Mouse (Mus musculus) kidney, embryonic 16.5 days (tissue): ENCODE measurements at regions not wholly inside any gene's neighbourhood (a gene's known extent, or its start where the extent isn't known, plus 50 kb on each side); places are given as distances from the start of the nearest gene placed in this dataset.
A peak's percentile ranks its signal among the peaks of the same experiment; 100 is the strongest.
"Not testable (repeated sequence)": the region's sequence is repeated elsewhere in the genome, so short reads cannot be mapped to it uniquely, and the experiment has no call there.

Experiments
- ATAC-seq: fragments of 200-750 bp; cut with Nextera tagmentation; 2 replicates; pipeline ENCODE4 v1.8.0; 2017; ENCODE audit warnings: moderate TSS enrichment; ENCODE audit not compliant: low FRiP score, low TSS enrichment
- H3K27ac ChIP-seq: fragments of 300-500 bp; sonication (generic); 2 replicates; pipeline ENCODE4 v1.5.1; 2014; ENCODE audit warnings: low read length
- H3K27me3 ChIP-seq: fragments of 300-500 bp; sonication (generic); 2 replicates; pipeline ENCODE4 v1.6.1; 2014; ENCODE audit warnings: low read length, control low read depth, mixed read lengths; ENCODE audit not compliant: insufficient read depth
- H3K36me3 ChIP-seq: fragments of 300-500 bp; sonication (generic); 2 replicates; pipeline ENCODE4 v1.6.1; 2014; ENCODE audit warnings: low read length, control low read depth, mixed read lengths; ENCODE audit not compliant: insufficient read depth
- H3K4me1 ChIP-seq: fragments of 300-500 bp; sonication (generic); 2 replicates; pipeline ENCODE4 v1.6.1; 2014; ENCODE audit warnings: low read length, control low read depth, mixed read lengths; ENCODE audit not compliant: insufficient read depth
- H3K4me2 ChIP-seq: fragments of 300-500 bp; sonication (generic); replicated peaks from 2 replicates; pipeline ENCODE4 v1.6.1; 2014; ENCODE audit warnings: low read depth, low read length
- H3K4me3 ChIP-seq: fragments of 300-500 bp; sonication (generic); 2 replicates; pipeline ENCODE4 v1.5.1; 2014; ENCODE audit warnings: mild to moderate bottlenecking, low read length
- H3K9ac ChIP-seq: fragments of 300-500 bp; sonication (generic); replicated peaks from 2 replicates; pipeline ENCODE4 v1.6.1; 2014; ENCODE audit warnings: low read length
- H3K9me3 ChIP-seq: fragments of 300-500 bp; sonication (generic); 2 replicates; pipeline ENCODE4 v1.6.1; 2016; ENCODE audit warnings: low read length, control low read depth
- WGBS: fragments of 180-500 bp; shearing (Covaris S2); extraction: QIAGEN DNeasy Blood & Tissue Kit; methylation state at CpG from one replicate; pipeline ENCODE4 v1.1.7; 2014; 5-methylcytosine and 5-hydroxymethylcytosine counted together

GRCm38 (mm10) chr1:18058211-18058971 lies 87.3 kb downstream of the Crisp4 start:
- H3K4me1 ChIP-seq, result peaks cover 8% of the 10 kb centered on the region; the same call in 1 of the 2 replicates
- peaks cover 36% of the 10 kb centered on the region for H3K27me3 ChIP-seq
- H3K4me3 ChIP-seq, result peak overlapping the region; percentile 60
- no peaks in the 10 kb centered on the region for H3K36me3 ChIP-seq
- under 1% methylated on average over 77 of the region's 77 CpGs for WGBS
- H3K27ac ChIP-seq, result no peak overlapping the region
- H3K4me2 ChIP-seq, result peak overlapping the region; percentile 97
- H3K9ac ChIP-seq, result peak overlapping the region; percentile 57
- ATAC-seq, result peak; percentile 81; the same call in 1 of the 2 replicates
- H3K9me3 ChIP-seq, result no peaks in the 10 kb centered on the region

- Histone ChIP-seq H3K27ac (no peak overlapping the region), H3K9me3 (no peaks in the 10 kb centered on the region), H3K9ac (peak overlapping the region; percentile 57), H3K4me1 (peaks cover 8% of the 10 kb centered on the region; the same call in 1 of the 2 replicates), H3K4me3 (peak overlapping the region; percentile 60), H3K4me2 (peak overlapping the region; percentile 97), H3K27me3 (peaks cover 36% of the 10 kb centered on the region), H3K36me3 (no peaks in the 10 kb centered on the region)
- WGBS, result 2% methylated on average over 26 of the region's 26 CpGs
- ATAC-seq, result peak; percentile 68; the same call in 1 of the 2 replicates
Measured at GRCm38 (mm10) chr1:18057646-18058210, 88.0 kb downstream of the Crisp4 start.

GRCm38 (mm10) chr1:18057003-18057402 lies 88.7 kb downstream of the Crisp4 start:
- not testable (repeated sequence) for H3K9ac ChIP-seq, H3K9me3 ChIP-seq, H3K36me3 ChIP-seq, ATAC-seq, H3K27ac ChIP-seq, H3K4me1 ChIP-seq
- WGBS, result 6% methylated on average over 11 of the region's 11 CpGs
- Histone ChIP-seq H3K4me3 (peak overlapping the region; percentile 60; the same call in 1 of the 2 replicates), H3K27me3 (peaks cover 36% of the 10 kb centered on the region), H3K4me2 (peak overlapping the region; percentile 97)

- WGBS, result 45% methylated on average over 3 of the region's 3 CpGs
- Histone ChIP-seq H3K9ac (no peak overlapping the region), H3K27ac (no peak overlapping the region), H3K4me2 (no peak overlapping the region), H3K4me3 (no peak overlapping the region), H3K4me1 (no peaks in the 10 kb centered on the region), H3K9me3 (no peaks in the 10 kb centered on the region), H3K36me3 (no peaks in the 10 kb centered on the region), H3K27me3 (no peaks in the 10 kb centered on the region)
- ATAC-seq, result no peak
Measured at GRCm38 (mm10) chr1:18030226-18030625, 115.5 kb downstream of the Crisp4 start.

- H3K4me1 ChIP-seq, ATAC-seq, H3K9ac ChIP-seq, H3K36me3 ChIP-seq, H3K4me2 ChIP-seq, H3K4me3 ChIP-seq, H3K27ac ChIP-seq, H3K9me3 ChIP-seq, H3K27me3 ChIP-seq: not testable (repeated sequence)
Measured at GRCm38 (mm10) chr1:18012941-18013340, 132.8 kb downstream of the Crisp4 start.

- Histone ChIP-seq H3K4me3 (no peak overlapping the region), H3K36me3 (no peaks in the 10 kb centered on the region), H3K9ac (no peak overlapping the region), H3K4me1 (no peaks in the 10 kb centered on the region), H3K27ac (no peak overlapping the region), H3K9me3 (no peaks in the 10 kb centered on the region), H3K4me2 (no peak overlapping the region), H3K27me3 (no peaks in the 10 kb centered on the region)
- 16% methylated on average over 3 of the region's 3 CpGs for WGBS
- ATAC-seq, result no peak
Measured at GRCm38 (mm10) chr1:17980604-17981003, 165.1 kb downstream of the Crisp4 start.

GRCm38 (mm10) chr1:17978086-17978485 lies 167.6 kb downstream of the Crisp4 start:
- WGBS, result 76% methylated on average over 2 of the region's 2 CpGs
- H3K27ac ChIP-seq, result no peak overlapping the region

GRCm38 (mm10) chr1:17956881-17957280 lies 188.8 kb downstream of the Crisp4 start:
- not testable (repeated sequence) for H3K4me3 ChIP-seq, H3K4me1 ChIP-seq, H3K27ac ChIP-seq, H3K36me3 ChIP-seq, H3K27me3 ChIP-seq, H3K4me2 ChIP-seq, H3K9ac ChIP-seq, H3K9me3 ChIP-seq, ATAC-seq
- 95% methylated on average over 11 of the region's 21 CpGs for WGBS

More at GRCm38 (mm10) chr1:17978086-17978485, 167.6 kb downstream of the Crisp4 start:
- Histone ChIP-seq H3K4me3 (no peak overlapping the region), H3K4me2 (no peak overlapping the region), H3K36me3 (no peaks in the 10 kb centered on the region), H3K9me3 (no peaks in the 10 kb centered on the region), H3K27me3 (no peaks in the 10 kb centered on the region), H3K9ac (no peak overlapping the region), H3K4me1 (no peaks in the 10 kb centered on the region)
- no peak for ATAC-seq

GRCm38 (mm10) chr1:17932108-17932810 lies 213.4 kb downstream of the Crisp4 start:
- not testable (repeated sequence) for ATAC-seq

More at GRCm38 (mm10) chr1:17932108-17932810, 213.4 kb downstream of the Crisp4 start:
- 83% methylated on average over 4 of the region's 4 CpGs for WGBS
- not testable (repeated sequence) for H3K27me3 ChIP-seq, H3K27ac ChIP-seq, H3K4me1 ChIP-seq, H3K36me3 ChIP-seq, H3K9me3 ChIP-seq, H3K4me2 ChIP-seq, H3K9ac ChIP-seq, H3K4me3 ChIP-seq
